Mouse (Mus musculus) MEL (cell line): ENCODE measurements around the gene Rnaseh2c.

Source experiments
- BHLHE40 ChIP-seq: IDR thresholded peaks from 2 replicates; pipeline ENCODE4 v1.6.1; 2012; ENCODE audit warnings: low read depth, mild to moderate bottlenecking, inconsistent platforms, low read length, improper control_type of control experiment, borderline replicate concordance
- CHD2 ChIP-seq: IDR thresholded peaks from 2 replicates; pipeline ENCODE4 v1.6.1; 2011; ENCODE audit warnings: low read length, improper control_type of control experiment
- CTCF ChIP-seq, 3 experiments: IDR thresholded peaks in 2 of 3; conservative IDR thresholded peaks in 1 of 3; 2 replicates each; pipeline ENCODE4 v1.5.1; 2011 to 2012; ENCODE audit warnings: low read length in 3 of 3, low read depth in 2 of 3, mild to moderate bottlenecking in 2 of 3, improper control_type of control experiment in 1 of 3, inconsistent platforms in 1 of 3, mixed read lengths in 1 of 3, moderate library complexity in 1 of 3; ENCODE audit not compliant: control insufficient read depth in 1 of 3, insufficient read depth in 1 of 3, poor library complexity in 1 of 3, severe bottlenecking in 1 of 3
- EP300 ChIP-seq, 2 experiments: IDR thresholded peaks; 2 replicates each; pipeline ENCODE4 v1.6.1; 2011; ENCODE audit warnings: improper control_type of control experiment in 2 of 2, low read length in 2 of 2, low read depth in 1 of 2, mild to moderate bottlenecking in 1 of 2
- ETS1 ChIP-seq: IDR thresholded peaks from 2 replicates; pipeline ENCODE4 v1.6.1; 2012; ENCODE audit warnings: low read depth, mild to moderate bottlenecking, inconsistent platforms, low read length, improper control_type of control experiment, moderate library complexity
- HCFC1 ChIP-seq: IDR thresholded peaks from 2 replicates; pipeline ENCODE4 v1.6.1; 2012; ENCODE audit warnings: low read depth, mild to moderate bottlenecking, inconsistent platforms, low read length, improper control_type of control experiment, moderate library complexity
- JUND ChIP-seq: IDR thresholded peaks from 2 replicates; pipeline ENCODE4 v1.6.1; 2011; ENCODE audit warnings: low read depth, mild to moderate bottlenecking, improper control_type of control experiment, low read length
- MAX ChIP-seq: IDR thresholded peaks from 2 replicates; pipeline ENCODE4 v1.6.1; 2011; ENCODE audit warnings: low read length, improper control_type of control experiment
- POLR2A ChIP-seq, 2 experiments: IDR thresholded peaks; 2 replicates each; pipeline ENCODE4 v1.6.1; 2011 to 2012; ENCODE audit warnings: low read length in 2 of 2, mild to moderate bottlenecking in 2 of 2, control low read depth in 1 of 2, improper control_type of control experiment in 1 of 2, low read depth in 1 of 2, moderate library complexity in 1 of 2; ENCODE audit not compliant: control insufficient read depth in 1 of 2, insufficient read depth in 1 of 2, poor library complexity in 1 of 2
- USF1 ChIP-seq: IDR thresholded peaks from 2 replicates; pipeline ENCODE4 v1.6.1; 2014; ENCODE audit warnings: low read depth, mild to moderate bottlenecking, inconsistent platforms, low read length, improper control_type of control experiment, moderate library complexity
- ZMIZ1 ChIP-seq: IDR thresholded peaks from 2 replicates; pipeline ENCODE4 v1.6.1; 2012; ENCODE audit warnings: low read depth, mild to moderate bottlenecking, inconsistent platforms, low read length, improper control_type of control experiment, moderate library complexity

GRCm38 (mm10) chr19:5641641-5642040, 40.0 kb downstream of the Rnaseh2c start:
- TF ChIP-seq CTCF (IDR thresholded peaks at IDR 0.05 in 2 of 3, conservative IDR thresholded peaks at IDR 0.05 in 1 of 3; ENCODE audit: control insufficient read depth in 1 of 3, insufficient read depth in 1 of 3, low read depth in 2 of 3, low read length in 3 of 3, poor library complexity in 1 of 3, severe bottlenecking in 1 of 3) (no peak), ZMIZ1 (no peak), USF1 (no peak), MAX (no peak), POLR2A (IDR thresholded peaks at IDR 0.05; ENCODE audit: control insufficient read depth in 1 of 2, insufficient read depth in 1 of 2, low read depth in 1 of 2, low read length in 2 of 2, poor library complexity in 1 of 2) (no peak), EP300 (IDR thresholded peaks at IDR 0.05; ENCODE audit: low read depth in 1 of 2, low read length in 2 of 2) (no peak), HCFC1 (no peak), ETS1 (no peak), CHD2 (no peak), JUND (no peak), BHLHE40 (no peak)
